Mouse (Mus musculus) MEL-GATA-1-ER (cell line): ENCODE measurements around the gene 2510002D24Rik.

Experiments used
- DNase-seq: peaks from one replicate; pipeline ENCODE4 v3.0.0-alpha.2; 2012; ENCODE audit warnings: low read depth; ENCODE audit errors: extremely low read depth

2510002D24Rik gene

GRCm38 (mm10) chr16:18836468-18837208, at the start of gene 2510002D24Rik, which contains the start of gene Gm28539:
TSS of gene 2510002D24Rik (plus strand) at chr16:18836578.
TSS of gene Gm28539 (plus strand) at chr16:18836584.
- peak; percentile 91 for DNase-seq

GRCm38 (mm10) chr16:18786652-18787051, 49.7 kb upstream of the 2510002D24Rik start:
- no peak for DNase-seq

- peak; percentile 74 for DNase-seq
Observed at GRCm38 (mm10) chr16:18788627-18789406, 47.6 kb upstream of the 2510002D24Rik start.

- DNase-seq, result no peak
Observed at GRCm38 (mm10) chr16:18795223-18795899, 41.0 kb upstream of the 2510002D24Rik start.

DNA sequence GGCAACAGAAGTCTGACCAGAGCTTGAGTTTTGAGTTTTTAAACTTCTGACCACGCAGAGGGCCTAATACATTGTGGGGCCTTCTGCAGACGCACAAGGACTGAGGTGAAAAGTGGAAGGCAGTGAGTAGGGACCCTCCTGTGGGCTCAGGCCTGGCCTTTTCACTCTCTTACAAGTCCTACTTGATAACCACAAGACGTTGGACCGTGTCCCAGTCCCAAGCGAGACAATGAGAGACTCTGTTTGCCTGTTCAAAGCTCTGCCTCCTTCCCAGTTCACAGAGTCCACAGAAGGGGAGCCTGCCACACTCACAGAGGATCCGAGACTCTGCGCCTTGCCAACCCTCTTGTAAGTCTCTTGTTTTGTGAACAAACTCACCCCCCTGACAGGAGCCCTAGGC, 39.7 kb upstream of the 2510002D24Rik start:
- no peak for DNase-seq

DNA sequence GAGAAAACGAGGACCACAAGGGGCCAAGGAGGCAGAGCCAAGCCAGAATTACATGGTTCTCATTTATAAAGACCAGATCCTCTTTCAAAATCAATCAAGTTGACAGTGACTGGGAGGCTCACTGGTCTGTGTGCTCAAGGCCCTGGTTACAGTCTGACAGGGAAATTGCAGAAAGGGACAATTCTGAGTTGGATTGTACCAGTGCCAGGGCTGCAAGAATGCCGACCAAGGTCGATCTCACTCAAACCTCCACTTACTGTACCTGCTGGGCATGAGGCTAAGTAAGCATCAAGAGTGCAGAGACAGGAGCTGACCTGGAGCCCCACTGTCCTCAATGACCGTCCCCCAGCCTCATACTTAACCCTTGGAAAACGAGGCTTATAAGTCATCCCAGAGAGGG, 38.2 kb upstream of the 2510002D24Rik start:
- DNase-seq, result no peak

GRCm38 (mm10) chr16:18798841-18799240, 37.5 kb upstream of the 2510002D24Rik start:
- no peak for DNase-seq

GRCm38 (mm10) chr16:18805746-18806145, 30.6 kb upstream of the 2510002D24Rik start:
- DNase-seq, result no peak

DNA sequence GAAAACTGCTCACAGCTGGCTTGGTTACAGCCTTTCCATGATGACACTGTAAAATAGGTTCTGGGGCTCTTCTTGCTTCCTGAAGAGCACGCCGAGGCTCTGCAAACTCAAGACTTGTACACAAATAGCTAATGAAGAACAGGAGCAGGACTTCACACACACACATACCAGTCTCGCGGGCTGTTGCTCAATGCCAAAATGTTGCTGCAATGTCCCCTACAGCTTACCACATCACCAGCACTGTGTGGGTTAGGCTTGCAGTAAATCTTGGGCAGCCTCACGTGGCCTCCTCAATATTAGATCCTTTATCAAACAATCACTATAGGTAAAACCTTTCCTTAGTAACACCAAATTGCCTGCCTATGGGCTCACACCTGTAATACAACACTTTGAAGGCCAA, 27.4 kb upstream of the 2510002D24Rik start:
- DNase-seq, result no peak

GRCm38 (mm10) chr16:18811032-18811431, 25.3 kb upstream of the 2510002D24Rik start:
- DNase-seq, result no peak

DNA sequence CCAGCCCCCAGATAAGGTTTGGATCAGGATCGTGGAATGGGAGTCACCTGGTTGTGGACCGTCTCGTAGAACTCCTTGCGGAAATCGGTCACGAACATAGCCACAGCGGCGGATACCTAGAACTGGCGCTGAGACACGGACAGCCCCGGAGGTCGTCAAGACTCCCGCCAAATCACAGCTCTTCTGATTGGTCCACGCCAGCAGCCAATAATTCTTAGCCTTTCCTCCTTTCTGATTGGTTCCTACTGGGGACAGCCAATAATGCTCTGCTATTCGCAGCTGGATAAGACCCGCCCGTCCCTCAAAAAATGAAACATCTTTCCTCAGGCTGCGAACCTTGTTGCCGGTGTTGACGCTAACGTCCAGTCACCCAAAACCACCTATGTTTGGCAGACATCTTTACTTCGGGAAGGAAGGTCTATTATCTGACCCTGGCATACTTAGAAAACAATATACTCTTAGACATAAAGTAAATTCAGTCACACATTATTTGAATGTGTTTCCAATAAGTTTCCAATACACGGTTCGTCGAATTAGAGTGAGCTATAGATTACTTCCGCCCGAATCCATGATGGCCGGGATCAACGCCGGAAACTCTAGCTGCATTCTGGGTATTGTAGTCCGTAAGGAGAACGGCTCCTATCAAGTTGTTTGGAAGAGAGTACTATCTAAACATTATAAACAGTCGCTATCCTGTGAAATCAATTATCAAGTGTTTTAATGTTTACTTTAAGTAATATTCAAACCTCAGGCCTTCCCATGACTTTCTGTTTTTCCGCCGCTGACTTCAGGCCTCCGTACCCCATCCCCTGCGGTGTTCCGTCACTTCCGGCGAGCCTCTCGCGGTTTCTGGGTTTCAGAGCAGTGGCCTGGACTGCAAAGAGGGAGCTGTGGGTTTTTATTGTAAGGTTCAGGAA, 24.7 kb upstream of the 2510002D24Rik start, which contains the start of the genes Ufd1 and Cdc45:
Gene Ufd1 (plus strand): TSS at position 312 of the 917 bp plus-strand sequence.
Gene Cdc45 (minus strand): TSS at position 520 of the 917 bp plus-strand sequence.
- peak; percentile 98 for DNase-seq

DNA sequence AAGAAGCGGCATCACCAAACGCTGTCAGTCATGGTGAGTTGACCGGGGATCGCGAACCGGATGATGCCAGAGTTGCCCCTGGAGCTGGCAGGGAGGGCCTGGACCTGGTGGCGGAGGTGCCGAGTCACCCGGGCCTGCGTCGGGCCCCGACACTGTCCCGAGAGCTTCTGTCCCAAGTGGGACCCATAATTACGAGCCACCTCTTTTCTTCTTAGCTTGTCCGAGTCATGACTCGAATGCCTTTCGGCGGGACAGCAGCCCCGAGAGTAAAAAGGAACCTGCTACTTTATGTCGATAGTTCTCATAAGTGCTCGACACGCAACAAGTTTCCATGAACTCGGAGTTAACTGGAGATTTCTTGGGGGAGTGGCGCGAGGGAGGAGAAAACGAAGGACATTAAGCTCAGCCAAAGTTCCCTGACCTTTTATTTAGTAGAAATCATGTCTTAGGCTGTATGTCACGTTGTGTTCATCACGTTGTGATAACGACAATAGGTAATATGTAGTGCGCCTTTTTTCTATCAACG, 23.9 kb upstream of the 2510002D24Rik start:
- no peak for DNase-seq

DNA sequence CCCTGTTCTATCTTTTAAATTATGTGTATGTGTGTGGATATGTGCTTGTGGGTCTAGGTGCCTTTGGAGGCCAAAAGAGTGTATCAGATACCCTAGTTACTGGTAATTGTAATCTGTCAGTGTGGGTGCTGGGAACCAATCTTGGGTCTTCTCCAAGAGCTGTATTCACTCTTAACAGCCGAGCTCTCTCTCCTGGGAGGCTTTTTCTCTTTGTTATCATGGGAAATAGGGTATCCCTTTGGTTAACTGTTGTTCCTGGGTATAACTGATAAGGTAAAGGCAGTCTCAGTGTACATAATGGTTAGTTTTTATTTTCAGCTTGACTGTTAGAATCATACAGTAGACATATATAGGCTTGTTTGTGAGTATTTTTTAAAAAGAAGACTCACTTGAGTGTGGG, 14.0 kb upstream of the 2510002D24Rik start:
- peak; percentile 20 for DNase-seq

- DNase-seq, result no peak
Observed at GRCm38 (mm10) chr16:18822925-18823324, 13.5 kb upstream of the 2510002D24Rik start.

DNA sequence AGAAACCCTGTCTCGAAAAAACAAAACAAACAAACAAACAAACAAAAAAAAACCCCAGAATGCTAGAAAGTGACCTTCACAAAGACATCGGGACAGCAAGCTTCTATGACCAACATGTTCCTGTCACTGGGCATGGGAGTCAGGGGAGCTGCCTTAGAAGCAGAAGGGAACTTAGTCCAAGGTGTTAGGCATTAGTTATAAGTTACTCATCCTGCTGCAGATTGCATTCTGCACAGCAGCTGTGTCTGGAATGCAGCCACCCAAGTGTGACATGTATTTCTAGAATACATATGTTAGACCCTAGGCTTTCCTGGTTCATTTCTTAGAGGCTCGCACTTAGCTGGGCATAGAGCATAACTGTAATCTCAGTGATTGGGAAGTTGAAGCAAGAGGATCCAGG, 7.7 kb upstream of the 2510002D24Rik start:
- no peak for DNase-seq

- no peak for DNase-seq
Observed at GRCm38 (mm10) chr16:18829102-18829501, 7.3 kb upstream of the 2510002D24Rik start.

GRCm38 (mm10) chr16:18833486-18833885, 2.9 kb upstream of the 2510002D24Rik start:
- DNase-seq, result no peak

GRCm38 (mm10) chr16:18836073-18836467, 308 bp upstream of the 2510002D24Rik start:
- no peak for DNase-seq

DNA sequence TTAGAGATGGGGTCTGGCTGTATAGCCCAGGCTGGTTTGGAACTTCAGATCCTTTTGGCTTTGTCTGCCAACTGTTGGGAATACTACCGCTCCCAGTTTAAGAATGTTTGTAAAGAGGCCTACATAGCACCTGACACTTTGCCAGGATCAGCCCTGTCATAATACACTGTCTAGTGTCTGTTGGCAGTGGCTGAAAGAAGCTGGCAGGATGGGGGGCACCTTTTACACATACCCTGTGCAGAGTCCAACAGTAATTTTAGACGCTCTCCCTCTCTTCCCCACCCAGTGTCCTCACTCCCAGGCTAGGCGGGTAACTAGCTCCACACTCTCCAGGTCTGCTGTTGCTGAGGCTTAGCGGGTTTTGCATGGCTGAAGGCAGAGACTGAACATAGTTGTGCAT, 2.0 kb downstream of the 2510002D24Rik start:
- DNase-seq, result no peak

DNA sequence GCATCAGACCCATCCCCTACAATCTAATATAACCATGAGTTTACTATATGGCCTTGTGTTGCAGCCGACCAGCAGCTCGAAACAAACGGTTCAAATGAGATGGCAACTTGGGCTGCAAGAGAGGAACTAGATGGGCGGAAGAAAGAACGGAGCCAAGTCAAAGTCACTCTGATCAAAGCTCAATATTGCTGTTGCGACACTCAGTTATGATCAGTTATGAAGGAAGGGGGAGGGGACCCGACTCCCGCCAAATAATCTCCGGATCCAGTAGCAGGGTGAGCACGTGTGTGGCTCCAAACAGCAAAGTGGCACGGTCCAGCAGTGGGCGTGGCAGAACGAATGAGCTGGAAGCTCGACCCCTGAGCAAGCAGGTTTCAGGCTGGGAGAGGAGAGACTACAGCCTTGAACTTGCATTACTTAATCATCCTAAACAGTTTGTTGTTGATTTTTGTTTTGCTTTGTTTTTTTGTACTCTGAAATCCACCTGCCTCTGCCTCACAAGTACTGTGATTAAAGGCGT, 10.0 kb downstream of the 2510002D24Rik start:
- no peak for DNase-seq
